Mouse (Mus musculus) hindbrain, postnatal 0 days (tissue): ENCODE data around the gene Gpx4. TPM values are rescaled to one million over a fixed set of nuclear protein-coding genes. Genes with fewer than 3 reads are reported as not detected.

ENCODE experiments used
- ATAC-seq: fragments of 200-750 bp; cut with Nextera tagmentation; 2 replicates; pipeline ENCODE4 v1.8.0; 2017; ENCODE audit warnings: mild to moderate bottlenecking, moderate TSS enrichment, moderate library complexity
- DNase-seq: peaks from one replicate; pipeline ENCODE4 v3.0.0-alpha.2; 2015; ENCODE audit warnings: low spot score
- H3K27ac ChIP-seq: fragments of 300-500 bp; sonication (generic); 2 replicates; pipeline ENCODE4 v1.5.1; 2014; ENCODE audit warnings: mild to moderate bottlenecking
- H3K27me3 ChIP-seq: fragments of 300-500 bp; sonication (generic); 2 replicates; pipeline ENCODE4 v1.6.1; 2014; ENCODE audit warnings: low read length, mixed read lengths; ENCODE audit not compliant: insufficient read depth
- H3K36me3 ChIP-seq: fragments of 300-500 bp; sonication (generic); 2 replicates; pipeline ENCODE4 v1.6.1; 2014; ENCODE audit warnings: low read length, mixed read lengths; ENCODE audit not compliant: insufficient read depth
- H3K4me1 ChIP-seq: fragments of 300-500 bp; sonication (generic); 2 replicates; pipeline ENCODE4 v1.6.1; 2014; ENCODE audit warnings: antibody characterized with exemption, low read length, mixed read lengths; ENCODE audit not compliant: insufficient read depth
- H3K4me2 ChIP-seq: fragments of 300-500 bp; sonication (generic); 2 replicates; pipeline ENCODE4 v1.6.1; 2014; ENCODE audit warnings: low read depth, mild to moderate bottlenecking, low read length, moderate library complexity, mixed read lengths
- H3K4me3 ChIP-seq: fragments of 300-500 bp; sonication (generic); 2 replicates; pipeline ENCODE4 v1.5.1; 2014; ENCODE audit warnings: low read length
- H3K9ac ChIP-seq: fragments of 300-500 bp; sonication (generic); replicated peaks from 2 replicates; pipeline ENCODE4 v1.6.1; 2014; ENCODE audit warnings: mild to moderate bottlenecking, low read length, moderate library complexity, mixed read lengths
- H3K9me3 ChIP-seq: fragments of 300-500 bp; sonication (generic); 2 replicates; pipeline ENCODE4 v1.6.1; 2016; ENCODE audit warnings: low read length, mixed read lengths
- CTCF ChIP-seq: IDR thresholded peaks from 2 replicates; pipeline ENCODE4 v1.5.1; 2016; ENCODE audit warnings: antibody characterized with exemption, control low read depth, low read depth
- WGBS: fragments of 180-500 bp; shearing (Covaris S2); extraction: QIAGEN DNeasy Blood & Tissue Kit; methylation state at CpG from one replicate; pipeline ENCODE4 v1.1.7; 2014; 5-methylcytosine and 5-hydroxymethylcytosine counted together
- polyA plus RNA-seq: library from polyadenylated mRNA; unstranded; fragments of >200 nt; fragmentation: Nextera tagmentation; extraction: Ambion mirVana; gene quantifications from 2 replicates; pipeline ENCODE4 v1.2.1, GENCODE M21; 2015
- total RNA-seq: library from RNA; depleted of rRNA; stranded (reverse); fragments of >200 nt; gene quantifications from 2 replicates; pipeline ENCODE4 v1.2.3, GENCODE M21; 2014

Gpx4 gene
- total and polyA plus RNA-seq, 2 experiments from 2014 or later = 379 to 757 TPM

- Histone ChIP-seq H3K4me2 (no peak overlapping the region), H3K27ac (no peak overlapping the region), H3K4me3 (no peak overlapping the region), H3K9me3 (no peaks in the 10 kb centered on the region), H3K4me1 (no peaks in the 10 kb centered on the region), H3K36me3 (no peaks in the 10 kb centered on the region), H3K27me3 (no peaks in the 10 kb centered on the region), H3K9ac (no peak overlapping the region)
- TF ChIP-seq CTCF = no peak
- DNase-seq (no peak), ATAC-seq (no peak)
- 73% methylated on average over 20 of the region's 20 CpGs for WGBS
Observed at GRCm38 (mm10) chr10:80027681-80028520, 19.1 kb upstream of the Gpx4 start.

- 91% methylated on average over 13 of the region's 13 CpGs for WGBS
Observed at GRCm38 (mm10) chr10:80028521-80028846, 18.5 kb upstream of the Gpx4 start.

GRCm38 (mm10) chr10:80030191-80030590, 16.8 kb upstream of the Gpx4 start:
- TF ChIP-seq CTCF = no peak
- no peaks in the 10 kb centered on the region for H3K4me1 ChIP-seq
- no peak overlapping the region for H3K27ac ChIP-seq
- H3K4me3 ChIP-seq = no peak overlapping the region
- H3K27me3 ChIP-seq = no peaks in the 10 kb centered on the region
- H3K9me3 ChIP-seq = no peaks in the 10 kb centered on the region
- H3K4me2 ChIP-seq = no peak overlapping the region
- ATAC-seq (no peak), DNase-seq (no peak)
- H3K9ac ChIP-seq = no peak overlapping the region
- peaks cover 5% of the 10 kb centered on the region; the same call in 1 of the 2 replicates for H3K36me3 ChIP-seq
- 68% methylated on average over 9 of the region's 9 CpGs for WGBS

More at GRCm38 (mm10) chr10:80028521-80028846, 18.5 kb upstream of the Gpx4 start:
- H3K4me1 ChIP-seq = no peaks in the 10 kb centered on the region
- no peak overlapping the region for H3K9ac ChIP-seq
- ATAC-seq (no peak), DNase-seq (no peak)
- no peak overlapping the region for H3K4me2 ChIP-seq
- H3K9me3 ChIP-seq = no peaks in the 10 kb centered on the region
- no peak overlapping the region for H3K4me3 ChIP-seq
- H3K27me3 ChIP-seq = no peaks in the 10 kb centered on the region
- no peaks in the 10 kb centered on the region for H3K36me3 ChIP-seq
- TF ChIP-seq CTCF = no peak
- no peak overlapping the region for H3K27ac ChIP-seq

- no peak for DNase-seq
- Histone ChIP-seq H3K36me3 (peaks cover 10% of the 10 kb centered on the region; the same call in 1 of the 2 replicates), H3K4me1 (no peaks in the 10 kb centered on the region), H3K27ac (no peak overlapping the region), H3K9me3 (no peaks in the 10 kb centered on the region), H3K4me2 (no peak overlapping the region), H3K9ac (no peak overlapping the region), H3K27me3 (no peaks in the 10 kb centered on the region), H3K4me3 (no peak overlapping the region)
- TF ChIP-seq CTCF = no peak
- ATAC-seq = no peak
- WGBS = 84% methylated on average over 17 of the region's 17 CpGs
Observed at GRCm38 (mm10) chr10:80030736-80031135, 16.2 kb upstream of the Gpx4 start.

- no peak overlapping the region for H3K4me3 ChIP-seq
- WGBS = 51% methylated on average over 5 of the region's 5 CpGs
- peaks cover 29% of the 10 kb centered on the region for H3K36me3 ChIP-seq
- H3K27ac ChIP-seq = no peak overlapping the region
- no peaks in the 10 kb centered on the region for H3K9me3 ChIP-seq
- no peak overlapping the region; the same call in 1 of the 2 replicates for H3K9ac ChIP-seq
- H3K4me2 ChIP-seq = no peak overlapping the region
- no peak for ATAC-seq
- H3K4me1 ChIP-seq = no peaks in the 10 kb centered on the region
- no peak for DNase-seq
- no peaks in the 10 kb centered on the region for H3K27me3 ChIP-seq
- no peak for TF ChIP-seq CTCF
Observed at GRCm38 (mm10) chr10:80032799-80033480, 14.0 kb upstream of the Gpx4 start.

- peak; percentile 55 for DNase-seq
- peak; percentile 61 for TF ChIP-seq CTCF
- Histone ChIP-seq H3K9me3 (no peaks in the 10 kb centered on the region), H3K4me3 (no peak overlapping the region), H3K27me3 (no peaks in the 10 kb centered on the region), H3K4me2 (no peak overlapping the region), H3K4me1 (peaks cover 7% of the 10 kb centered on the region), H3K9ac (0 out of 2 replicates have a peak overlapping the region, but pooled peaks have one; percentile 2), H3K27ac (peak overlapping the region; percentile 26; the same call in 1 of the 2 replicates), H3K36me3 (peaks cover 29% of the 10 kb centered on the region)
- ATAC-seq = no peak
- WGBS = 45% methylated on average over 9 of the region's 9 CpGs
Observed at GRCm38 (mm10) chr10:80033511-80034391, 13.2 kb upstream of the Gpx4 start.
